Mouse (Mus musculus) left cerebral cortex, adult 18-20 months (tissue): ENCODE results near the gene Hexa. TPM values are rescaled to one million over a fixed set of nuclear protein-coding genes. Genes with fewer than 3 reads are reported as not detected.

Experiments used
- DNase-seq, 2 experiments: peaks; one replicate each; pipeline ENCODE4 v3.0.0; 2021 to 2022; ENCODE audit warnings: low spot score in 2 of 2, mixed read lengths in 1 of 2
- total RNA-seq, 2 experiments: library from RNA; stranded (reverse); gene quantifications; 2 replicates each; pipeline ENCODE4 v1.2.3; 2021

Gene Hexa
- total RNA-seq, 2 experiments from 2014 or later: 48.4 to 54.1 TPM

DNA sequence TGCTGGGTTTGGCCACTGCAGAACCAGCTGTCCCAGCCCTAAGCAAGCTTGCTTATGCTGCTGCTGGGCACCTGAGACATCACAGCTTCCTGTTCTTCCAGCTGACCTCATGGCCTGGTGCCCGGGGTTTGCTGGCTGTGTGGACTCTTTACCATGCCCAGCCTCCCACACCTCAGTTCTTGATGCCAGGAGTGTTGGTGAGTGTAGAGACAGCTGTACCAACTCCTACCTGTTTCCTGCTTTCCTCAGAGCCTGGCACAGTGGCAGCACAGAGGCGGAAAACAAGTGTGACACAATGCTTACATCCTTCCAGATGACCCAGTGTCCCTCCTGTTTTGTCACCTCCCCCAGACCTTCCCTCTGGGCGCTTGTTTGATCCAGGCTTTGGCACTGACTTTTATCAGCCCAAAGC is 12.3 kb downstream of the Hexa start:
- DNase-seq: peak; percentile 74 to 79

DNA sequence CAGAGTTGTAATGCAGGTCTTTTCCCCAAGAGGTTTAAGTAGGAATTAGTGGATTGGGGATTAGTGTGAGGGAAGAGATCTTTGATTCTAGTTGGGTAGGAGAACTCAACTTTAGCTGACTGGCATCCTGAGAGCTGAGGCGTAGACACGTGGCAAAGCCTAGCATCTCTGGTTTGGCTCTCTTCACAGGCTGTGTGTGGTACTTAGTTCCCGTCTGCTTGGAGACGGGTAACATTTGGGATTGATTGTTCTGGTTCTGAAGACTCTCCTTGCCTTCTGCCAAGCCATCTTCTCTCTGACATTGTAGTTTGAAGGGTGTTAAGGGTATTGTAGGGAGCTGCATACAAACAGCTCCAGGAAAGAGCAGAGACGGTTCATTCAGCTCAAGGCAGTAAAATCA is 13.3 kb downstream of the Hexa start:
- DNase-seq: no peak

DNA sequence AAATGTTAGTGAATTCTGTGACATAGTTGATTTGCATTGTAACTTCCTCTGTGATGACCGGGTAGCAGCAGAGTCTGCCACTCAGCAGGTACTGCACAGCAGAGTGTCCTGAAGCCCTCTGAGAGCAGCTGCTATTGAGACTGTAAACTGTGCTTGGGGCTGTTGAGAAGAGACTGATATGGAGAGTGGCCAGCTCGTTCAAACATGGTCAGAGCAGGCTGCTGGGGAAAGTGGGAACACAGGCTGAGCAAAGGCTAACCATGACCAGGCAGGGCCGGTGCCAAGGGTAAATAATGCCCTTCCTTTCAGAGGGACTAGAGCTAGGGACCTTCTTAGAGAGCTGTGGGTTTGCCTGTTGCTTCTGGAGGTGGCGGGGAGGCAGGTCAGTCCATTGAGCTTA is 14.4 kb downstream of the Hexa start:
- DNase-seq: no peak

DNA sequence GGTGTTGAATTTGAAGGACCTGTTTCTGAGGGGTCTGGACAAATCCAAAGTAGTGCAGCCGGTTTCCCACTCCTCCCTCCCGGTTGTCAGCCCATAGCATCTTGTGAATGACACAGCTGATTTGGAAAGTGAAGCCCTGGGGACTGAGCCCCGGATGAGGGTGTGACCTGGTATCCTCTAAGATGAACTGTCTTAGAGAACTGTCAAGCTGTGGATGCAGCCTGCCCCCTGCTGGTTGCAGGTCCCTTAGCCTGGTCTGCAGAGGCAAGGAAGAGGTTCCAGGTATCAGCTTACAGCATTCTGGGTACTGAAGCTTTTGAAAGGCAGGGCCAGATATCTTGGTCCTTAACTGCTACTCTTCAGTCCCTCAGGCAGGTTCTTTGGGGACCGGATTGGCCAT is 26.3 kb downstream of the Hexa start:
- peak; percentile 76 to 77 for DNase-seq

DNA sequence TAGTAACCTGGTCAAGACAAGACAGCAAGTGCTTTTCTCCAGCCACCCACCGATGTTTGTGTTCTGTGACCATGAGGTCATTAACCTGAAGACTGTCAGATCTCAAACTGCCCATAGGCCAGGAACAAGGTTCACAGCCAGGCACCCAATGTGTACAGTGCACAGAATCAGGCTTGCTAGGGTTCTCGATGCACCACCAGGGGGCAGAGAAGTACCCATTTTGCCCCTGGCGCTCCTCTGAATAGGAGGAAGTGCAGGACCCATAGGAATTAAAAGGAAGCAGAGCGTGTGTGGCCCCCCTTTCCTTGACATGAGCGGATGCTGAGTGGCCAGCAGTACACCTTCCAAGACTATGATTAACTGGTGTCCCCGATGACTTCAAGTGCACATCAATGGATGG is 27.8 kb downstream of the Hexa start:
- peak; percentile 66 to 74 for DNase-seq

DNA sequence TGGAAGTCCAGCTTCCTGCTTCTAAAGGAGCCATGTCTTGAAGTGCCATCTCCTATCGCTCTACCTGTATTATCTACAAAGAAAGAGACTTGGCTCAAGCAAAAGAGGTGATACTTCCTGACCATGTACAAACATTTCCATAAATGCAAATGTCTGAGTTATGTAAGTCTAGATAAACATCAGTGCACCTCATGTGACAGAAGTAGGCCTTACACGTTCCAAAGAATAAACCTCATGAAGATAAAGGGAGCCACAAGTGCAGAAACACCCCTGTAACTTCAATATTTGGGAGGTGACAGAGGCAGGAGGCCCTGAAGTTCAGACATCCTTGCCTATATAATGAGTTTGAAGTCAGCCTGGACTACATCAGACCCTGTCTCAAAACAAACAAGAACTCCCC is 32.5 kb downstream of the Hexa start:
- DNase-seq: no peak

DNA sequence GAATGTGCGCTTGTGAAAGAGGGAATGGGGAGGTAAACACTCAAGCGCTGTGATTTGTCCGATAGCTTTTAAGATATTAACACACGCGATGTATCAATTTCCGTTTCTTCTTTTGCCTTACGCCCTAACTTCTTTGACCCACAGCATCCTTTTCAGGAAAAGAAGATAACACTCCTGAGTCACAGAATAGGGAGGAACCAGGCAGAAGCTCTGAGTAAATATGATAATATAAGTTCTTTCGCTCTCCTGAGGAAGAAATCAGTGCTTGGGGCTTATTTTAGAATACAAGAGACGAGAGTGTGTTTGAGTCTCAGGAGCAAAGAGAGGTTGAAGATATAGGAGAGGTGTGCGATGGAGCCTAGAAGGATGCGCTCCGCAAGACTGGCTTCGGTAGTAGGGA is 38.1 kb downstream of the Hexa start:
- DNase-seq: no peak

DNA sequence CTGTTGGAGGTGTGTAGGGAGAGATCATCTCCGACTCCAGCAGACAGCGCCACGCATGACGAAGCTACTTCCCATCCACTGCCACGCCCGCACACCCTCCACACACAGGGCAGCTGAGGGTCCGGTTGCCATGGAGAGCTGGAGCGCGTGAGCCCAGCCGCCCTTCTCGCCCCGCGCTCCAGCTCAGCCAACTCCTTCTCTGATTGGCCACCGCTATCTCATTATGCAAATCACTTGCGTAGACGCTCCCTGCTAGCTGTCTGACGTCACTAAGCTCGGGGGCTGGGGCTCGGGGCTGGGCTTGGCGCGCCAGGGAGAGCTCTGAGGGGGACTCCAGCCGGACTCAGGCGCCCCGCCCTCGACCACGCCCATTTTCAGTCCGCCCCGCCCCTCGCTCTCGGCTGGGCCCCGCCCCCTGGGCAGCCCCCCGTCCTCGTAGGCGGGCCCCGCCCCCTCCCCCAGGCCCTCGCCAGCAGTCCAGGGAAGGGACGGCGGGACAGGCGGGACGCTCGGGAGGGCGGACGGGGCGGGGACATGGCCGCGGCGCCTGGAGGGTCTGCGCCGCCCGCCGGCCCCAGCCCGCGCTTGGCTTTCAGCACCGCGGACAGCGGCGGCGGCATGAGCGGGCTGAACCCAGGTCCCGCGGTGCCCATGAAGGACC is 38.6 kb downstream of the Hexa start, which contains the start of gene Celf6:
Gene Celf6 (plus strand): TSS at position 74 of the 661 bp plus-strand sequence.
- peak; percentile 93 to 95 for DNase-seq

DNA sequence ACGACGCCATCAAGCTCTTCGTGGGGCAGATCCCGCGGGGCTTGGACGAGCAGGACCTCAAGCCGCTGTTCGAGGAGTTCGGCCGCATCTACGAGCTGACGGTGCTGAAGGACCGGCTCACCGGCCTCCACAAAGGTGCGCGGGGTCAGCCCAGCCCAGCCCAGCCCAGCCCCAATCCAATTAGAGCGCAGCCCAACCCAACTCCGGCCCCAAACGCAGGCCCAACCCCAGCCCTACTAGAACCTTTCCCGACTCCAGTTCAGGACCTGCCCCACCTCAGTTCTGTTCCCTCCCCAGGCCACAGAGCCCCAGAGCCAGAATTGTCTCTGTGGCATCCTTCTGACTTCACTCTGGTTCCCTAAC is 39.1 kb downstream of the Hexa start:
- DNase-seq: no peak

DNA sequence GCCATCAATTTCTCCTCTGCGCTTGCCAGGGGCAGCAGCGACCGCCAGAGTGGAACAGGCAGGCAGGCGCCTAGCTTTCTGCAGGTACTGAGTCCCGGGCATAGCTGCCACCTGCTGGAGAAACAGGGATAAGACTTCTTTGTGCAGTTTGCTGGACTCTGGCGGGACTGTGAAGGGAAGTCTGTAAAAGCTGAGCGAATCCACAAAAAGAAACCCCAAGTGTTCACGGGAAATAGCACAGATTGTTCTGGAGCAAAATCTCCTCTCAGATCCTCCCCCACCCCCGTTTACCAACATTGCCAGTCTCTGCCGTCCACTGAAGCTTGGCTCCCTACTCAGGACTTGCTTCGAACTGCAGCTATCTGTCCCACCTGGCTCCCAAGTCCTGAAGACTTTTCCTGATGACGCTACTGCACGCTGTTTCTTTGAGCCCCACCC is 45.5 kb downstream of the Hexa start:
- DNase-seq: peak; percentile 80 to 85

DNA sequence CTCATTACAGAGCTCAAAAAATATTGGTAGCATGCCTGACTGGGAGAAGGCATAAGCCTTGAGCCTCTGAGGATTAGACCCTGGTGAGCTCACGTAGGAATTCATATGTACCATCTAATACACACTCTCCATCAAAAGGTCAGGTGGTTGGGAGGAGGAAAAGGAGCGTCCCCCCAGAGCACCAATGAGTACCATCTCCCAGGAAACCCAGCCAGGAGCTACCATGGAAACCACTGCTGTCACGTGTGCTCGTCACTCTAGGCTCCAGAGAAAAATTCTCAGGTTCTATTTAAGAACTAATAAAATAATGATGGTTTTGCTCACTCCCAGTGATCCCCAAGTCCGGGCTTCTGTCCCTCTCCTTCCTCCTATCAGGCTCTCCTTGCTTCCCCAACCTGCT is 48.9 kb downstream of the Hexa start:
- DNase-seq: no peak

DNA sequence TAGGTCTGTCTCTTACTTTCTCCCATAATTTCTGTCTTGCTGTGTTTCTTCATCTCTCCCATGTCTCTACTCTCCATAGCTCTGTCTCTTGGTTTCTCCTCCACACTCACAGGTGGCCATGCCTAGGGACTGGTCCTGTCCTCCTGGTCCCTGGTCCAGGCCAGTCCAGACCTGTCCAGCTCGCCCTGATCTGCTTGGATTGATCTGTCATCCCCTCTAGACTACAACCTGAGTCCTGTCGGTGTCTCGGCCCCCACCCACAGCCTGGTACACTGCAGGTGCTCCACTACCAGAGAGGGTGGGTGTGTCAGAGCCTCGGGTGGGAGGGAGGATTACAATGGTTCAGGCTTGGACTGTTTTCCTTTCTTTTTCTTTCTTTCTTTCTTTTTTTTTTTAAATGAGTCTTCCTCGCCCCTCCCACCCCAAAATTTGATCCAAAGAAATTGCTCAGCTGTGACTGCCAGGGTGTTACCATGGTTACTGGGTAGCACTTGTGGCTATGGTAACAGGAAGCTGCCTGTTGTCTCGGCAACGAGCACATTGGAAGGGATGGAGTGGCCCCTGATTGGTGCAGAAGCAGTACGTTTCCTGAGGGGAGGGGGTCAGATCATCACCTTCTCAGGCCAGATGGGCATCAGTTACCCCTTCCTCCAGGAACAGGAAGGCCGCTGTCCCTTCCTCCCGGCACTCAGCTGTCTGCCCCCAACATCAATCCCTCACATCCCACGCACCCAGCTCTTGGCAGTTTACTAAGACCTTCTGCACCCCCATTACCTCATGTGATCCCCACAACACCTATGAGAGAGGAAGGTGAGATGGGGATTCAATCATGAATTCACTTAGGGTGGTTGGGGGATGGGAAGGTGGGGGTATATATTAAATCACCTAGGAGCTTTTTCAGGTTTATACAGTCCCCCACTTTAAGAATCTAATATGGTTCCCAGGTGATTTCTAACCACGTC is 49.7 kb downstream of the Hexa start:
- DNase-seq: peak; percentile 73 to 79

DNA sequence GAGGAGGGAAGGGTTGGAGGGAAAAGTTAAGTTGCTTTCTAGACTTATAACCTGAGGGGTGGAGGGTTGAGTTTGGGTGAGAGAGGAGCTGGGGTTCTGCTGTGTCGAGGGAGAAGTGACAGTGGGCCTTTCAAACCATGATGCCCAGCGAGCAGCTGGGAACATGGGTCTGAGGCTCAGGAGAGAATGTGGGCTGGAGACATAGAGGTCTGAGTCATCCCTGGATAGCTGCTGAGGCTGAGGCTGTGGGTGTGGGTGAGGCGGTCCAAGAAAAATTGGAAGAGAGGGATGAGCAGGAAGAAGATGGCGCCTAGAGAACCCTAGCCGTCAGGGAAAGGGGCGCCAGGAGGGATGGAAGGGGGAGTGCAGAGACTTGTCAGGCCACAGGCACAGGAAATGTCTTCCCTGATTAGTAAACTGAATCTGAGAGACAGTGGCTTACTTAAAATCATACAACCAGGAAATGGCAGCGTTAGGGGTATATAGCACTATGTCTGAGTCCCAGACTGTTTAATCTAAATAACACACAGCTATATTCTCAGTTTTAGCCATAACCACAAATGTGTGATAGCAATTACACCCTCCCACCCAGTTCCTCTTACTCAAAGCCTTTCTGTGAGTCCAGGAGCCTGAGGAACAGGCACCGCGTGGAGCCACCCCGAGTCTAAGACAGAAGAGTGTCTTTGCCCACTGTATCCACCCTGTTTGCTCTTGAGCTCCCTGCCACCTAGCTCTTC is 50.5 kb downstream of the Hexa start:
- peak; percentile 54 to 73 for DNase-seq

DNA sequence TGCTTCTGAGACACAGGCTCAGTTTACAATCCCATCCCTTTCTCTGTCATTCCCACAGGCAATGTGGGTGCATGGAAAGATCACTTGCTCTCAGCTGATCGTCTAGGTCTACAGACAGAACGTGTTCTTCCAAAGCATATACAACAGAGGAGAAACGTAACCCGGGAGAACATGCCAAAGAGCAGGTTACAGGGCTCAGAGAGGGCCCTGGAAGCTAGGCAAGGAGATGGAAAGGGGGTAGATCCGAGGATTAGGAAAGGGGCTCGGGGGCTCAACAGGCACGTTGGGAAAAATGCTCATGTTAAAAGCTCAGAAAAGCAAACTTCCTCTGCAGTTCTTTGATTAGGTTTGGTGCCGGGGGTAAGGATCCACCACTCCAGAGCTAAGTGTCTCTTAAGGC is 62.3 kb downstream of the Hexa start:
- DNase-seq: no peak

DNA sequence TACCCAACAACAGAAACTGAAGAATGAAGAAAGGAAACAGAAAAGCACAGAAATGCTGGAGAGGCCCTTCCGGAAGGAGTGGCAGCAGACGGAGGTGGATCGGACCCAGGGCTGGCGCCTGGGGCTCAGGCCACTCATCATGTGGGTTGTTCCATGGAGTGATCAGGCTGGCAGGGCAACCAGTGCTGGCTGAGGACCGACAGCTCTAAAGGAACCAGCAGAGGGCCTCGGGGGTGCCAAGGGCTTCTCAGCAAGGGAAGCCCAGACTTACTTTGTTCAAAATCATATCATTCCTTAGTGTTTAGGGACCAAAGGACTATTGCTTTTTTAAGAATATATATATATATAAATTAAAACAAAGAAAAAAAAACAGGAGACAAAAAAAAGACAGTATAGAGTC is 66.6 kb downstream of the Hexa start:
- DNase-seq: no peak

DNA sequence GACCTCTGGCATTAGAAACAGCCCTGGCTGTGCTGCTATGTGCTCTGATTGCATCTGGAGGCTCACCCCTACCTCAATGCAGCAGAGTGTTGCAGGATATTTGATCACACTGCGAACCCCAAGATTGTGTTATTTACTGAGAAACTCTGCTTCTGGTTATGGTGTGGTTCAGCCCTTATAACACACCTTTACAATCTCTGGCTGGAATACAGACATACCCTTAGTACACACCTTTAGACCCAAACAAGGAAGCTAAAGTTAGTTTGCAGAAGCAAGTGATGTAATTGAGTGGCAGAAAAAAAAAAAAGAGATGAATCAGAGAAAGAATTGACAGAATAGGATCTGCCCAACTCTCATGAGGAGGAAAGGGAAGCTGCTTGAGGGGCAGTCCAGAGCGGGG is 71.6 kb downstream of the Hexa start:
- no peak for DNase-seq

Other genes with a start within 250 kb of the Hexa start
- gene Adpgk, start 248.0 kb upstream of the Hexa start, total RNA-seq: 10 to 100 TPM; 13.6 to 16.3 TPM
- 10 to 100 TPM; 47.5 to 47.9 TPM for gene Bbs4, start 186.0 kb upstream of the Hexa start, total RNA-seq
- 100 to 1,000 TPM; 115 to 121 TPM for gene Arih1, start 52.9 kb upstream of the Hexa start, total RNA-seq
- gene Tmem202, start 307 bp downstream of the Hexa start, total RNA-seq: 1 to 10 TPM; 2.6 to 3.6 TPM
- gene Celf6, start 38.4 kb downstream of the Hexa start, total RNA-seq: 10 to 100 TPM; 29.7 to 35.2 TPM
- 100 to 1,000 TPM; 129 to 139 TPM for gene Parp6, start 77.7 kb downstream of the Hexa start, total RNA-seq
- 1,000 to 10,000 TPM; 1,425 to 1,430 TPM for gene Pkm, start 116.8 kb downstream of the Hexa start, total RNA-seq
- gene Gramd2, start 140.6 kb downstream of the Hexa start, total RNA-seq: 10 to 100 TPM; 11.8 to 14.7 TPM
- 10 to 100 TPM in 1 of 2 experiments, 1 to 10 TPM in 1; 9.9 to 11.6 TPM for gene Senp8, start 211.2 kb downstream of the Hexa start, total RNA-seq
- gene Myo9a, start 211.4 kb downstream of the Hexa start, total RNA-seq: 10 to 100 TPM; 72.9 to 87.2 TPM